Mouse (Mus musculus) forebrain, embryonic 11.5 days (tissue): ENCODE measurements at regions not wholly inside any gene's neighbourhood (a gene's known extent, or its start where the extent isn't known, plus 50 kb on each side); places are given as distances from the start of the nearest gene placed in this dataset.

Experiments used
- ATAC-seq: fragments of 200-750 bp; cut with Nextera tagmentation; replicated peaks from 2 replicates; pipeline ENCODE4 v1.8.0; 2017; ENCODE audit warnings: moderate TSS enrichment; ENCODE audit not compliant: low FRiP score
- DNase-seq: peaks from one replicate; pipeline ENCODE4 v3.0.0-alpha.2; 2017; ENCODE audit warnings: low spot score
- H3K27ac ChIP-seq: fragments of 300-500 bp; sonication (generic); 2 replicates; pipeline ENCODE4 v1.5.1; 2014; ENCODE audit warnings: low read depth, low read length
- H3K27me3 ChIP-seq: fragments of 300-500 bp; sonication (generic); 2 replicates; pipeline ENCODE4 v1.6.1; 2014; ENCODE audit warnings: mild to moderate bottlenecking, low read length, mixed read lengths; ENCODE audit not compliant: control insufficient read depth, insufficient read depth
- H3K36me3 ChIP-seq: fragments of 300-500 bp; sonication (generic); 2 replicates; pipeline ENCODE4 v1.6.1; 2014; ENCODE audit warnings: mild to moderate bottlenecking, low read length, moderate library complexity, mixed read lengths; ENCODE audit not compliant: control insufficient read depth, insufficient read depth
- H3K4me1 ChIP-seq: fragments of 300-500 bp; sonication (generic); replicated peaks from 2 replicates; pipeline ENCODE4 v1.6.1; 2014; ENCODE audit warnings: low read length, mixed read lengths; ENCODE audit not compliant: control insufficient read depth, insufficient read depth
- H3K4me2 ChIP-seq: fragments of 300-500 bp; sonication (generic); 2 replicates; pipeline ENCODE4 v1.6.1; 2014; ENCODE audit warnings: low read depth, mild to moderate bottlenecking, low read length, moderate library complexity, mixed read lengths; ENCODE audit not compliant: severe bottlenecking
- H3K4me3 ChIP-seq: fragments of 300-500 bp; sonication (generic); 2 replicates; pipeline ENCODE4 v1.5.1; 2014; ENCODE audit warnings: low read depth, low read length
- H3K9ac ChIP-seq: fragments of 300-500 bp; sonication (generic); 2 replicates; pipeline ENCODE4 v1.6.1; 2014; ENCODE audit warnings: low read length
- H3K9me3 ChIP-seq: fragments of 300-500 bp; sonication (generic); 2 replicates; pipeline ENCODE4 v1.6.1; 2016; ENCODE audit warnings: low read length, mixed read lengths; ENCODE audit not compliant: control insufficient read depth
- WGBS: fragments of 180-500 bp; shearing (Covaris S2); extraction: QIAGEN DNeasy Blood & Tissue Kit; methylation state at CpG from one replicate; pipeline ENCODE4 v1.1.7; 2014; 5-methylcytosine and 5-hydroxymethylcytosine counted together

DNA sequence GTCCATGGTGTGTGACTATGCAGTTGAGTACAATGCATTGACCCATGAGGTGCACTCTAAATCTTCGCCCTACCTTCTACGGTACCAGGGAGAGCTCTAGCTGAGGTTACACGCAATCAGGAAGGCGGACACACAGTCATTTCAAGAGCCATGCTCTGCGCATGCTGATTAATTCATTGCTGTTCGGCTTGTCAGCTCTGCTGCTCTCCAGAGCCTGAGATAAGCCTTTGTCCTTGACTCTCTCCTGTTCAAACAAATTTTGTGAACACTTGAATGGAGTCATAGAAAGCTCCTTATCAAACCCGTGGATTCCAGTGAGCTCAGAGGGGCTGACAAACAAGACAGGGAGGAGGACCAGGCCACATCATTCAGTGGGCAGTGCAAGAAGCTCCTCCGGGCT is 304.8 kb upstream of the Zmiz1 start:
- no peak for ATAC-seq
- H3K9me3 ChIP-seq = no peaks in the 10 kb centered on the region
- H3K4me2 ChIP-seq = no peak overlapping the region
- no peaks in the 10 kb centered on the region for H3K27me3 ChIP-seq
- H3K9ac ChIP-seq = no peak overlapping the region
- WGBS = 78% methylated on average over 8 of the region's 8 CpGs
- no peaks in the 10 kb centered on the region for H3K36me3 ChIP-seq
- DNase-seq = no peak
- no peak overlapping the region for H3K27ac ChIP-seq
- H3K4me3 ChIP-seq = no peak overlapping the region
- H3K4me1 ChIP-seq = no peaks in the 10 kb centered on the region

DNA sequence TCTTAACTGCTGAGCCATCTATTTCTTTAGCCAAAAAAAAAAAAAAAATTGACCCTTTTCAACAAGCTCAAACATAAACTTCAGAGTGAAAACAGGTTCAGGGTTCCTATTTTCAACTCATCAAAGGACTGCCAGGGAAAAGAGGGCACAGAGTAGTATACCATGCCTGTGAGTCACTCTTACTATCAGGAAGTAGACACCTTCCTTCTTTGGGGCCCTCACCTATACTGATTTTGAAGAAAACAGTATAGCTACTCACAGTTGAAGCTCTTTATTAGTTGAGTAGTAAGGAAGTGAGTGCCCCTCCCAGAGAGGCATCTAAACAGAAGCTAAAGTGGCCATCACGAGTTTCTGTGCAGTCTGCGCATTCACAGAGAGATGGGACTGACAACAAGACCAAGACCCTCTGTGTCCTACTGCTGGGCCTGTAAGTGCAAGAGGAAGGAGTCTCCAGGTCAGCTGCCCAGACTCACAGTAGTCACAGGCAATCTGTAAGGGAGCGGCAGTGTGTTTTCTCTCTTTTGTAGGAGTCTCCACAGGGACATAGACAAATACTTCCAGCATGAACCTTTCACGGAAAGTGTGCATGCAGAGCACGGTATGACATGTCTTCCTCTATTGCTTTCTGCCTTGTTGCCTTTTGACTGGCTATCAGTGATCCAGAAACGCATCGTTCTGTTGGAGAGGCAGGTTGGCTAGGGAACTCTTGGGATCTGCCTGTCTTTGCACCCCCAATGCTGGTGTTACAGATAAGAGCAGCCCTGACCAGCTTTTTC is 303.8 kb upstream of the Zmiz1 start:
- H3K9ac ChIP-seq = no peak overlapping the region
- no peak overlapping the region for H3K4me3 ChIP-seq
- no peaks in the 10 kb centered on the region for H3K4me1 ChIP-seq
- H3K36me3 ChIP-seq = no peaks in the 10 kb centered on the region
- no peak overlapping the region for H3K4me2 ChIP-seq
- no peaks in the 10 kb centered on the region for H3K27me3 ChIP-seq
- H3K9me3 ChIP-seq = no peaks in the 10 kb centered on the region
- ATAC-seq (no peak), DNase-seq (no peak)
- WGBS = 86% methylated on average over 7 of the region's 7 CpGs
- no peak overlapping the region for H3K27ac ChIP-seq

DNA sequence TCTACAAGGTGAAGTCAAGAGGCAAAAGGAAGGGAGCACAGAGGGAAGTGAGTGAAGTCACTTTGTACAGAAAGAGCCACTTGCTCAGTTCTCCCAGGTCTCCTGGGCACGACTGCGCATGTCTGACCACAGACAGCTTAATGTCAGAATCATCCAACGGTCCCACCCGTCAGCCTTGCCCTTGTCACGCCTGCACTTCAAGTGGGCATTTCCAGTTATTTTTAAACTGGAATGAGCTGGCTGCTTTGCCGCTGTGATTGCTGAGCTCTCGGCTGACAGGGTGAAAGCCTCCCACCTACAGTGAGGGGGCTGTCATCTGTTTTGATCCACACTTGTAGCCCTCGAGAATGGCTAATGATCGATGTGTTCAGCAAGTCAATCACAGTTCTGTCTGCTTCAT is 302.8 kb upstream of the Zmiz1 start:
- no peaks in the 10 kb centered on the region for H3K36me3 ChIP-seq
- H3K9me3 ChIP-seq = no peaks in the 10 kb centered on the region
- no peak for ATAC-seq
- no peak overlapping the region for H3K9ac ChIP-seq
- no peak for DNase-seq
- H3K4me2 ChIP-seq = no peak overlapping the region
- H3K27ac ChIP-seq = no peak overlapping the region
- WGBS = 78% methylated on average over 9 of the region's 9 CpGs
- H3K4me1 ChIP-seq = no peaks in the 10 kb centered on the region
- H3K27me3 ChIP-seq = no peaks in the 10 kb centered on the region
- H3K4me3 ChIP-seq = no peak overlapping the region

DNA sequence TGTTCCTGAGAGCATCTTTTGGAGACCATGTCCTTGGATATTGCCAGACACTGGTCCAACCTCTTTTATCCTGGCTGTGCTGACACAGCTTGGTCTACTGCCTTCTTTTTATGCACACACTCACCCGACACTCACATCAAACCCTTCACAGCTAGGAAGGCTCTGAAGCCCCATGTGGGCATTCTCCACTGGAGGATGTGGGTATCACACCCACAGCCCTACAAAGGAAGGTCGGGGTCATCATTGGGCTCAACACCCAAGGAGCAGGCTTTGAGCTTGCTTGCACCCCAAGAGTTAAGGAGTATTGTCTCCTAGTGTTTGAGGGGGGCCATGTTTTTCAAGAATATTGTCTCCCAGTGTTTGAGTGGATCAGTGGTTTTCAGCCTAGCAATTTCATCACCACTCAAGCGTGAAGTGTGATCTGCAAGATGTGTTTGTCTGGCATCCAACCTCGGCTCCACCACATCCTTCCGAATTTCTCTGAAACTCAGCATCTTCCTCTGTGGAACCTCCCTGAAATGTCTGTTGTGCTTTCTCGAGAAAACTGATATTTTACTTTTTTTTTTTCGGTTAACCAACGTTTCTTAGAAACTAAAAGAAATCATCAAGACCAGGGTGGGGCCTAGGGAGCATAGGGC is 297.2 kb upstream of the Zmiz1 start:
- WGBS = 89% methylated on average over 8 of the region's 8 CpGs
- Histone ChIP-seq H3K4me3 (no peak overlapping the region), H3K9ac (no peak overlapping the region), H3K27me3 (no peaks in the 10 kb centered on the region), H3K4me2 (no peak overlapping the region), H3K4me1 (no peaks in the 10 kb centered on the region), H3K9me3 (no peaks in the 10 kb centered on the region), H3K36me3 (no peaks in the 10 kb centered on the region), H3K27ac (no peak overlapping the region)
- ATAC-seq (no peak), DNase-seq (no peak)

DNA sequence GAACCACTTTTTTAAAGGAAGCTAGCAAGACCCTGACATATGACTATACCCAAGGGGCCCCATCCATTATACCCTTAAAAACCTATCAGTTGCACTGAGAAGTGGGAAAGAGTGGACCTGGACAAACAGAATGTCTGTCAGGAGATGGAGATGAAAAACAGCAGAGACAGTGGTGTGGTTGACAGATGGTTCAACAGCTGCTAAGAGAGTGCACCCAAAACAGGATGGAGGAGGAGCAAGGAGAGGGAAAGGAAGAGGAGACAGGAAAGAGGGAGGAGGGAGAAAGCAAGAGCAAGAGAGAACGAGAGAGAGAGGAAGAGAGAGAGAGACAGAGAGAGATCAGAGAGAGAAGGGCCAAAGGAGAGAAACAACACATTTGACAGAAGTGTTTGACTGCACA is 292.8 kb upstream of the Zmiz1 start:
- H3K9ac ChIP-seq = no peak overlapping the region
- H3K9me3 ChIP-seq = no peaks in the 10 kb centered on the region
- no peaks in the 10 kb centered on the region for H3K36me3 ChIP-seq
- DNase-seq (no peak), ATAC-seq (no peak)
- H3K4me3 ChIP-seq = no peak overlapping the region
- H3K27me3 ChIP-seq = no peaks in the 10 kb centered on the region
- H3K4me2 ChIP-seq = no peak overlapping the region
- WGBS = 15% methylated on average over 1 of the region's 1 CpGs
- no peak overlapping the region for H3K27ac ChIP-seq
- H3K4me1 ChIP-seq = no peaks in the 10 kb centered on the region

DNA sequence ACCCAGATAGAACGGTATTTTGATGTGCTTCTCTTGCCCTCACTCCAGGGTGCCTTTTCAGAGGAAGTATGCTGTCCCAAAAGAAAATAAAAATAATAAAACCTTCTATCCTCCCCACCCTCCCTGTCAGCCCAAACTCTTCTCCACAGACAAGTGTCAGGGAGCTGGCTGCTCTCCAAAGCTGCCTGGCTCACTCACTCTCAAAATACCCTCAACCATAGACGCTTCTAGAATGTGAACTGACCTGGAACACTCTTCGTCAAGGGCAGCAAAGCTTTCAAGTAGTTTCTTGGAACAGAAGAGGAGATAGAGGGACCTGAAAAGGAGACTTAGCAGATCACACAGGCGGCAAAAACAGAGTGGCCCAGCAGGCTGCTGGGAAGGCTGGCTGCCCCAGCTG is 291.4 kb upstream of the Zmiz1 start:
- WGBS = 63% methylated on average over 4 of the region's 4 CpGs
- no peak overlapping the region for H3K9ac ChIP-seq
- H3K4me3 ChIP-seq = no peak overlapping the region
- ATAC-seq = no peak
- no peaks in the 10 kb centered on the region for H3K4me1 ChIP-seq
- H3K4me2 ChIP-seq = no peak overlapping the region
- H3K36me3 ChIP-seq = no peaks in the 10 kb centered on the region
- DNase-seq = no peak
- H3K9me3 ChIP-seq = no peaks in the 10 kb centered on the region
- no peak overlapping the region for H3K27ac ChIP-seq
- no peaks in the 10 kb centered on the region for H3K27me3 ChIP-seq

DNA sequence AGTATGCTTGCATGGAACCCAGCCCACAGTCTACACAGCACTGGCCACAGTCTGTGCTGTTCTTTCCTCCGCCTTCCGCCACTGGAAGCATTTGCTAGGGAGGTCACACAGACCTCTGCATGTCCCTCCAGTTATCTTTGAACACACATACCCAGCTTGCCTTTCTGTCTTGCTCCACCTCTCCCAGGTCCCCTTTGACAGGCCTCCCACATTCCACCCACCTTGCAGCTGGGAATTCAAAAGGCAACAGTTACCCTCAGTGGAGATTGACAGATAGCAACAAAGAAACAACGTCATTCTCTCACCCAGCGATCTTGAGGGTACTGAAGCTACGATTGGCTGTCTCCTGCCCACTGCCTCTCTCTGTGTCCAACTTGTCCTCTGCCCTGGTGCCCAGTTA is 290.7 kb upstream of the Zmiz1 start:
- H3K36me3 ChIP-seq = no peaks in the 10 kb centered on the region
- DNase-seq (no peak), ATAC-seq (no peak)
- H3K4me1 ChIP-seq = no peaks in the 10 kb centered on the region
- H3K9me3 ChIP-seq = no peaks in the 10 kb centered on the region
- H3K27me3 ChIP-seq = no peaks in the 10 kb centered on the region
- no peak overlapping the region for H3K4me3 ChIP-seq
- 71% methylated on average over 5 of the region's 5 CpGs for WGBS
- no peak overlapping the region for H3K4me2 ChIP-seq
- H3K27ac ChIP-seq = no peak overlapping the region
- H3K9ac ChIP-seq = no peak overlapping the region

DNA sequence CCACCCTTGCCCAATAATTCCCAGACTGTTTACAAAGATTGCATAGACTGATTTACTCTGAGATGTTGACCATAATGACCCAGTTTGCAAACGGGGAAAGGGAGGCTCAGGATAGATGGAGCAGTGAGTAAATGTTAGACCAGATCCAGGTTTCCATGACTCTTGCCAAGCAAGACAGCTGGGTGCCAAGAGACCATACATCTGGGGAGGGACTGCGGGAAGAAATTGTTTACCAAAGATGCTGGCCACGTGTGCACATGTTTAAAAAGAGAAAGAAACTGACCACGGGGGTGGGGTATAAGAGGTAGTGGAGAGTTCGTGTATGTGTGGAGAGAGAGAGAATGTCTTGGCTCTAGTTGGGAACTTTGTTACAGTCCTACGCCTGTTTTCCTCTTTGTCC is 285.7 kb upstream of the Zmiz1 start:
- no peaks in the 10 kb centered on the region for H3K27me3 ChIP-seq
- no peak overlapping the region for H3K4me2 ChIP-seq
- no peaks in the 10 kb centered on the region for H3K9me3 ChIP-seq
- H3K36me3 ChIP-seq = no peaks in the 10 kb centered on the region
- 79% methylated on average over 6 of the region's 6 CpGs for WGBS
- no peak overlapping the region for H3K4me3 ChIP-seq
- ATAC-seq (no peak), DNase-seq (no peak)
- no peak overlapping the region for H3K9ac ChIP-seq
- no peak overlapping the region for H3K27ac ChIP-seq
- no peaks in the 10 kb centered on the region for H3K4me1 ChIP-seq

DNA sequence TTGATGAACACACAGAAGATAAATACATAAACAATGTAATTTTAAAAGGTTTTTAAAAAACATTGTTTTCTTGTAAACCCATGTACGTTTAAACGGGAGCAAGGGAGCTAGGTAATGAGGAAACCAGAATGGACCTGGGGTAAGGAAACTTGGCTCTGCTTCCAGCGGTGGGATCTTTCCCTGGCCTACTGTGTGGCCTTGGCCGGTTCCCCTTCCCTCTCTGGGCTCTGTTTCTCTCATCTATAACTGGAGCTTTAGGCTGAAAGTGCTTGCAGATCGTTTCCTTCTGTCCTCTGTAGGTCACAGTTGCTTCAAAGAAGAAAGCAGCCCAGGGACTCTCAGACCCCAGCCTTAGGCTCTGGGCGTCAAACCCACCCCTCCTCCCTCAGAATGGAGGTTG is 285.1 kb upstream of the Zmiz1 start:
- no peaks in the 10 kb centered on the region for H3K36me3 ChIP-seq
- no peak for ATAC-seq
- H3K9ac ChIP-seq = no peak overlapping the region
- no peaks in the 10 kb centered on the region for H3K27me3 ChIP-seq
- no peak overlapping the region for H3K4me3 ChIP-seq
- no peak overlapping the region for H3K4me2 ChIP-seq
- H3K9me3 ChIP-seq = no peaks in the 10 kb centered on the region
- DNase-seq = no peak
- no peak overlapping the region for H3K27ac ChIP-seq
- WGBS = 75% methylated on average over 6 of the region's 6 CpGs
- no peaks in the 10 kb centered on the region for H3K4me1 ChIP-seq
